Mouse (Mus musculus): ENCODE data around the gene Lhx5.

GRCm38 (mm10) chr5:120426572-120426971 is 4.9 kb upstream of the Lhx5 start:
- TF ChIP-seq CTCF (IDR thresholded peaks at IDR 0.05; ENCODE audit: low read depth, low read length): no peak
- TF ChIP-seq POLR2A (IDR thresholded peaks at IDR 0.05; ENCODE audit: insufficient read depth, low read length): no peak
